Mouse (Mus musculus) retina, embryonic 14.5 days (tissue): ENCODE data around the gene Aym1.

ENCODE experiments used
- DNase-seq: peaks from one replicate; pipeline ENCODE4 v3.0.0-alpha.2; 2015; ENCODE audit warnings: low spot score

Gene Aym1

DNA sequence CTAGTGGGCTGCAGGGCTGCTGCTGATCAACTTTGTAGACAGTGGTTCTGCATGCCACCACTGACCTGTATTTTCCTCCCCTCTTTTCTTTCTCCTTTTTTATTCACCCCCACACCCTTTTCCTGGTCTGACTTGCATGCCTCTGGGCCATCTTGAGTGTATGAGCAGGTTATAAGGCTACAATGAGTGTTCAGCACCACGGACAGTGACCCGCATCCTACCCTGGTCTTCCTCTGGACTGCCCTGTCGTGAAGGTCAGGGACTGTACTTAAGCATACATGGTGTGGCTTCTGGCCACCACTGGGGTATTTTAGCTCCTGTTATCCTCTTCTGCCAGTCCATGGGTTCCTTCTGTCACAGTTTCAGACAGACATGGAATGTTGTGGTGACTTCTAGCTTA is 50.3 kb downstream of the Aym1 start:
- DNase-seq = peak; percentile 73
